Mouse (Mus musculus) left cerebral cortex, adult 2 months (tissue): Measurements from ENCODE around the gene Cacnb2. TPM values are rescaled to one million over a fixed set of nuclear protein-coding genes. Genes with fewer than 3 reads are reported as not detected.

Experiments
- DNase-seq, 2 experiments: peaks; one replicate each; pipeline ENCODE4 v3.0.0; 2021 to 2022; ENCODE audit warnings: low spot score in 2 of 2, mixed read lengths in 1 of 2; ENCODE audit errors: extremely low spot score in 1 of 2
- H3K27ac ChIP-seq: fragments of 200-600 bp; 2 replicates; pipeline ENCODE4 v1.8.1; 2022
- H3K4me3 ChIP-seq: fragments of 200-600 bp; 2 replicates; pipeline ENCODE4 v1.8.1; 2022
- CTCF ChIP-seq: fragments of 200-600 bp; IDR thresholded peaks from 2 replicates; pipeline ENCODE4 v1.8.1; 2022; ENCODE audit warnings: antibody characterized with exemption, mild to moderate bottlenecking, moderate library complexity
- intact Hi-C: fragments of 180-260 bp; cut with DNase I; formaldehyde crosslinking; loops from one replicate; pipeline ENCODE4 v1.15.1; 2025
- total RNA-seq, 2 experiments: library from RNA; stranded (reverse); gene quantifications; 2 replicates each; pipeline ENCODE4 v1.2.3; 2021

Cacnb2 gene
- total RNA-seq, 2 experiments from 2014 or later, result 45.0 to 51.9 TPM

DNA sequence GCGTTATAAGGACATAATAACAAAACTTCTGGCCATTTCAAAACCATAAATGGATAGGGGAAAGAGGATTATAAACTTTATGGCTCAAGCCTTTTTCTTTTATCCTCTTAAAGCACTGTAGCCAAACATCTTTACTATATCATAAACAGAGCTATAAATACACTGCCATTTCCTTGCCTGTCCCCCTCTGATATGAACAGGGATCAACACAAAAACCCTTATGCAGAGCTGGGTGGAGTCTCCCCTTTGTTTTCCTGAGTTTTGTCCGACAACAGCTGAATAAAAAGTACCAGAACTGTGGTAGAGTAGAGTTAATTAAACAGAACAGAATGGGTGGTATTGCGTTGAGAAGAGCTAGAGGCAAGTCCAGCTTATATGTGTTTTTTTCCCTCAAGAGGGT, 280.6 kb downstream of the Cacnb2 start:
- TF ChIP-seq CTCF, result no peak
- DNase-seq, result no peak
- intact Hi-C loops, result no loop called here
- no peak overlapping the region for H3K4me3 ChIP-seq
- H3K27ac ChIP-seq, result no peak overlapping the region

- no peak overlapping the region for H3K27ac ChIP-seq
- H3K4me3 ChIP-seq, result no peak overlapping the region
- intact Hi-C loops, result no loop called here
- DNase-seq, result no peak
- no peak for TF ChIP-seq CTCF
Measured at GRCm38 (mm10) chr2:14888406-14889195, 285.7 kb downstream of the Cacnb2 start.

GRCm38 (mm10) chr2:14903837-14904236, 300.9 kb downstream of the Cacnb2 start:
- no peak for TF ChIP-seq CTCF
- Histone ChIP-seq H3K27ac (no peak overlapping the region), H3K4me3 (no peak overlapping the region)
- DNase-seq, result no peak
- intact Hi-C loops, result no loop called here

DNA sequence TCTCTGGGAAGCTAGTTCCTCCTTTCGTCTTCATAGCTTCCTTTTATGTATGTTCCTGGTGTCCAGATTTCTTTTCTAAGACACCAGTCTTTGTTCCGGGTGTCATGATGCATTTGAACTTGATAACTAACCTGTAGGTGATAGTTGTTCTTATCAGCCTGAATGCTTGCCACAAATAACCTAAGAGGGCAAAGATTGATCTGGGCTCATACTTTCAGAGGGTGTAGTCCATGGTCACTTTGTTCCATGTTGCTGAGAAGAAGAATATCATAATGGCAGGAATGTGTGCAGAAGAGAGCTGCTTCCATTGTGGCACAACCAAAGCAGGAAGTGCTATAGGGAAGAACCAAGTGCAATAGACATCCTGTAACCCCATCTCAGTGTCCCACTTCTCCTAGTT, 302.0 kb downstream of the Cacnb2 start:
- no peak for TF ChIP-seq CTCF
- Histone ChIP-seq H3K4me3 (no peak overlapping the region), H3K27ac (no peak overlapping the region)
- no peak for DNase-seq
- intact Hi-C loops, result no loop called here

DNA sequence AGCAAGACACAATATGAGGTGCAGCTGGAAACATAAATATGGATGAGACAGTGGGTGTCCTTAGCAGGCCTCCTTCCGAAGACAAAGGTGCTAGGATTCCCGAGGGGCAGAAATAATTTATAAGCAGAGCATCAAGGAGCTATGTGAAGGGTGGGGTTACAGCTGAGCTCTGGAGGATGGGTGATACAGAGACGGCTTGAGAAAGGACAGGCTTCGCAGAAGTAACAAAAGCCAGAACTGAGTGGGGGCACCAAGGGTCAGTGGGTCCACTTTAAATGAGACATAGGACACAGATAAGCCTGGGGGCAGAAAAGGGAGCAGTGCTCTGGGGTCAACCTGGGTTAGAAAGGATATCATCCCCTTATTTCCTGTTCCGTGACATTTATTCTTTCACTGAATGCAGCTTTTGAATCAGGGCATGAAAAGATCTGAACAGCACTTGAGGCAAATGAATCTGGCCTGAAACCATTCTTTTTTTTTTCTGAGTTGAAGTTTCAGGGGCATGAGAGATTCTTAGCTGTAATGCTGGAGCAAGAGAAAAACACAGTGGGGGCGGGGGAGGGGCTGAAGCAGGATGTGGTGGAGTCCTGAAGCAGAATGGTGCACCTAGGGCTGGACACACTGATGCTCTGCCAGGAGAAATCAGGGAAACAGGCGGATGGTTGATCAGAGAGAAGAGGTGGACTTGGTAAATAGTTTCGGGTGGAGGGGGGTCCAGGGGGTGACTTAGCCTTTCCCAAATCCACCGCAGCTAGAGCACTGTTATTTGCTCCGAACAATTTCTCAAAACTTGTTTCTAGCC, 304.4 kb downstream of the Cacnb2 start:
- intact Hi-C loops, result no loop called here
- DNase-seq, result no peak
- no peak for TF ChIP-seq CTCF
- no peak overlapping the region for H3K27ac ChIP-seq
- H3K4me3 ChIP-seq, result no peak overlapping the region

GRCm38 (mm10) chr2:14917585-14918247, 314.8 kb downstream of the Cacnb2 start:
- TF ChIP-seq CTCF, result no peak
- intact Hi-C loops, result no loop called here
- Histone ChIP-seq H3K27ac (no peak overlapping the region), H3K4me3 (no peak overlapping the region)
- no peak for DNase-seq

- TF ChIP-seq CTCF, result no peak
- no peak overlapping the region for H3K27ac ChIP-seq
- intact Hi-C loops, result no loop called here
- no peak for DNase-seq
- H3K4me3 ChIP-seq, result no peak overlapping the region
Measured at GRCm38 (mm10) chr2:14929866-14930265, 327.0 kb downstream of the Cacnb2 start.

DNA sequence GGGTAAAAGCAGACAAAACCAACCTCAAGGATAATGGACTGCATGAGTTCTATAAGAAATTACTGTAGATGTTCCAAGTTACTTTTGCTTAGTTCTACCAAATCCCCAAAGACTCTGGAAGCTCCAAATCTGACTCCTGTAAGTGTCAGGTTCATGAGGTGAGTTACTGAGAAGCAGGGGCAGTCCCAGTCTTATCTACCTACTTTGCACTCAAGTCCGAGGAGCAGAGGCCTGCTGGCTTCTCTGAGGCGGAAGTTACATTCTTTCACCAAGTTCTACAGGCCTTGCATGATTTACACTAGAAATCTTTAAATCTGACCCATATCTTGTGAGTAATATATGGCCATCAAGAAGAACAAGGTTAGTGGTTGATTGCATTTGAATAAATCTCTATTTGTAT, 329.1 kb downstream of the Cacnb2 start:
- intact Hi-C loops, result no loop called here
- DNase-seq, result no peak
- no peak for TF ChIP-seq CTCF
- no peak overlapping the region for H3K4me3 ChIP-seq
- H3K27ac ChIP-seq, result no peak overlapping the region

GRCm38 (mm10) chr2:14936492-14936891, 333.6 kb downstream of the Cacnb2 start:
- no peak for TF ChIP-seq CTCF
- intact Hi-C loops, result no loop called here
- no peak overlapping the region; the same call in 1 of the 2 replicates for H3K27ac ChIP-seq

DNA sequence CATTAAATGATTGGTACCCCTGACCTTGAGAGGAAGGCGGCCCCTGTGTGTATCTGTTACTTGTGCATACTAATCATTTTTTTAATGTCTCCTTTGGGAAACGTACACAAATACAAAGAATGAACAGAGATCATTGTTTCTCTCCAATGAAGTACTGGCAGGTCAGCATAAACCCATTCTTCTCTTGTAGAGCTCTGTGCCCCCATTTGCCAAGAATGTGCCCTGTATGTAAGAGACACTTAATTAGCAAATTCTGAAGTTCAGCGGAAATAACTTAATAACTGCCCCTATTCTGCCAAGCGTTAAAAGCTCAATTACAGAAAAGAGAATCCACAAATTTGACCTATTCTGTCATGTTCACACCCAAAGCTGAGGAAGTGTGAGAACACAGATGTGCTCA, 339.4 kb downstream of the Cacnb2 start:
- no peak for TF ChIP-seq CTCF
- Histone ChIP-seq H3K4me3 (no peak overlapping the region), H3K27ac (no peak overlapping the region)
- intact Hi-C loops, result no loop called here
- no peak for DNase-seq

More at GRCm38 (mm10) chr2:14936492-14936891, 333.6 kb downstream of the Cacnb2 start:
- DNase-seq, result peak in 1 of 2 experiments; percentile 14
- no peak overlapping the region for H3K4me3 ChIP-seq

DNA sequence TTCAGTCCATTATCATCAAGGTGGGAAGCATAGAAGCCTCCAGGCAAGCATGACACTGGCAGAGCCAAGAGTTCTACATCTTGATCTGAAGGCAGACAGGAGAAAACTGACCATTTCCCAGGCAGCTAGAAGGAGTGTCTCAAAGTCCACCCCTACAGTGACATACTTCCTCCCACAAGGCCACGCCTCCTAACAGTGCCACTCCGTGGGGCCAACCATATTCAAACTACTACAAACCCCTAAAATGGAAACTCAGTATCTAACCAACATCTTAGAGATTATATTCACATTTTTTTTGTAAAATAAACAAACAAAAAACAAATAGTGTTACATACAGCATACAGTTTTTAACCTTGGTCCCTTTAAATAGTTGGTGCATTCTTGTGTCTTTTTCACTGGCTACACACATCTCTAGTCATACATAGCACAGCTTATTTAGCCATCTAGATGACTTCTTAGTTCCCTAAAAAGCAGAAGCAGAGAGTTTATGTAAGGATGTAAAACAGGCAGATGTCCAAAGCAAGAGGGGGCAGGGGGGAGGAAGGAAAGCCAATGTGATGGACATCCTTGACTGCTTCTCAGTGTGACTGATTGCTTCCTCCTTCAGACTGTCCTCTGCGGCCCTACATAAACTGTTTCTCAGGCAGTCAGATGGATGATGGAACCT, 340.9 kb downstream of the Cacnb2 start:
- Histone ChIP-seq H3K4me3 (no peak overlapping the region), H3K27ac (no peak overlapping the region)
- intact Hi-C loops, result no loop called here
- DNase-seq, result no peak
- no peak for TF ChIP-seq CTCF

DNA sequence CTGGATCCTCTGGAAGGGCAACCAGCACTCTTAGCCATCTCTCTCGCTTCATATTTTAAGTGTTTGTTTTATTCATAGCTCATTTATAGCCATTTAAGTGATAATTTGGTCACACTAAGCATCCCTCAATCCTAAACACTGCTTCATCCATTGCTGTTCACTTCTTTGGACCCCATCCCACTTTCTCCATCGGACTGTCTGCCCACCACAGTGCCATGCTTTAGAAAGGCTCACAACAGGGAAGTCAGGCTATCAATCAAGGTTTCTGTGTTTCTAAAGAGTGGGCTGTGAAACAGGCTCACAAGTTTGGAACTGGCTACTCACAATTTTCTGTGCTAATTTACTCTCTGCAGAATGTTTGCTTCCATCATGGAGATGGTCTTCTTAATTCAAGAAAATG, 350.2 kb downstream of the Cacnb2 start:
- intact Hi-C loops, result no loop called here
- no peak for TF ChIP-seq CTCF
- Histone ChIP-seq H3K27ac (no peak overlapping the region), H3K4me3 (no peak overlapping the region)
- no peak for DNase-seq
